Mouse (Mus musculus) hindbrain, embryonic 12.5 days (tissue): Measurements from ENCODE around the gene Tmprss11c. TPM values are rescaled to one million over a fixed set of nuclear protein-coding genes. Genes with fewer than 3 reads are reported as not detected.
"Not testable (repeated sequence)": the region's sequence is repeated elsewhere in the genome, so short reads cannot be mapped to it uniquely, and the experiment has no call there.

Experiments used
- ATAC-seq: fragments of 200-750 bp; cut with Nextera tagmentation; 2 replicates; pipeline ENCODE4 v1.8.0; 2017; ENCODE audit warnings: moderate TSS enrichment; ENCODE audit not compliant: low FRiP score
- H3K27ac ChIP-seq: fragments of 300-500 bp; sonication (generic); 2 replicates; pipeline ENCODE4 v1.5.1; 2016; ENCODE audit warnings: mild to moderate bottlenecking
- H3K27me3 ChIP-seq: fragments of 300-500 bp; sonication (generic); 2 replicates; pipeline ENCODE4 v1.6.1; 2016; ENCODE audit warnings: mild to moderate bottlenecking
- H3K36me3 ChIP-seq: fragments of 300-500 bp; sonication (generic); 2 replicates; pipeline ENCODE4 v1.6.1; 2016; ENCODE audit warnings: mild to moderate bottlenecking
- H3K4me1 ChIP-seq: fragments of 300-500 bp; sonication (generic); 2 replicates; pipeline ENCODE4 v1.6.1; 2016
- H3K4me2 ChIP-seq: fragments of 300-500 bp; sonication (generic); replicated peaks from 2 replicates; pipeline ENCODE4 v1.6.1; 2016; ENCODE audit warnings: mild to moderate bottlenecking
- H3K4me3 ChIP-seq: fragments of 300-500 bp; sonication (generic); 2 replicates; pipeline ENCODE4 v1.5.1; 2016; ENCODE audit warnings: mild to moderate bottlenecking
- H3K9ac ChIP-seq: fragments of 300-500 bp; sonication (generic); 2 replicates; pipeline ENCODE4 v1.6.1; 2016; ENCODE audit warnings: mild to moderate bottlenecking, moderate library complexity
- H3K9me3 ChIP-seq: fragments of 300-500 bp; sonication (generic); replicated peaks from 2 replicates; pipeline ENCODE4 v1.6.1; 2016; ENCODE audit warnings: mild to moderate bottlenecking
- WGBS: fragments of 180-500 bp; shearing (Covaris S2); methylation state at CpG from one replicate; pipeline ENCODE4 v1.1.7; 2016; 5-methylcytosine and 5-hydroxymethylcytosine counted together
- polyA plus RNA-seq: library from polyadenylated mRNA; unstranded; fragments of >200 nt; fragmentation: Nextera tagmentation; extraction: Ambion mirVana; gene quantifications from 2 replicates; pipeline ENCODE4 v1.2.1, GENCODE M21; 2016

Gene Tmprss11c
- polyA plus RNA-seq, result not detected in 2 replicates

DNA sequence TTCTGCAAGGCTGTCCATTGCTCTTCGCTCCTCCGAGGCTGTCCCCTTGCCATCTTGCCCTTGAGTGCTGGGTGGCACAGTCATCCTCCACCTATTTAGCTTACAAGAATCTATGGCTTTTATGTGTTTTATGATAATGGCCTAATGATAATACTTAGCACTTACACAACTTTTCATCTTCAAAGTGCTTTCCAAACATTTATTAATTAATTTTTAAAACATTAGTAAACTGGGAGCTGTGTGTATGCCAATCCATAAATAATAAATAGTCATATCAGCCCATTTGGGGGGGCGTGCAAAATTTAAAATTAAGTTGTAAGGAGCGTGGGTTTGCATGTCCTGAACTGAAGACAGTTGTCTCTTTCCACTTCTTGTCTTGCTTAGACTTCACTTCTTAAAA lies at the start of gene Tmprss11c:
Gene Tmprss11c (minus strand): TSS at position 101 of the 400 bp plus-strand sequence.
- Histone ChIP-seq H3K9me3 (no peaks in the 10 kb centered on the region; the same call in 1 of the 2 replicates), H3K4me1 (no peaks in the 10 kb centered on the region), H3K27ac (no peak within 1 kb of the TSS), H3K9ac (no peak within 1 kb of the TSS), H3K27me3 (no peaks in the 10 kb centered on the region), H3K36me3 (no peaks in the 10 kb centered on the region), H3K4me3 (no peak within 1 kb of the TSS), H3K4me2 (no peak within 1 kb of the TSS)
- 85% methylated on average over 4 of the region's 4 CpGs for WGBS
- ATAC-seq, result no peak

DNA sequence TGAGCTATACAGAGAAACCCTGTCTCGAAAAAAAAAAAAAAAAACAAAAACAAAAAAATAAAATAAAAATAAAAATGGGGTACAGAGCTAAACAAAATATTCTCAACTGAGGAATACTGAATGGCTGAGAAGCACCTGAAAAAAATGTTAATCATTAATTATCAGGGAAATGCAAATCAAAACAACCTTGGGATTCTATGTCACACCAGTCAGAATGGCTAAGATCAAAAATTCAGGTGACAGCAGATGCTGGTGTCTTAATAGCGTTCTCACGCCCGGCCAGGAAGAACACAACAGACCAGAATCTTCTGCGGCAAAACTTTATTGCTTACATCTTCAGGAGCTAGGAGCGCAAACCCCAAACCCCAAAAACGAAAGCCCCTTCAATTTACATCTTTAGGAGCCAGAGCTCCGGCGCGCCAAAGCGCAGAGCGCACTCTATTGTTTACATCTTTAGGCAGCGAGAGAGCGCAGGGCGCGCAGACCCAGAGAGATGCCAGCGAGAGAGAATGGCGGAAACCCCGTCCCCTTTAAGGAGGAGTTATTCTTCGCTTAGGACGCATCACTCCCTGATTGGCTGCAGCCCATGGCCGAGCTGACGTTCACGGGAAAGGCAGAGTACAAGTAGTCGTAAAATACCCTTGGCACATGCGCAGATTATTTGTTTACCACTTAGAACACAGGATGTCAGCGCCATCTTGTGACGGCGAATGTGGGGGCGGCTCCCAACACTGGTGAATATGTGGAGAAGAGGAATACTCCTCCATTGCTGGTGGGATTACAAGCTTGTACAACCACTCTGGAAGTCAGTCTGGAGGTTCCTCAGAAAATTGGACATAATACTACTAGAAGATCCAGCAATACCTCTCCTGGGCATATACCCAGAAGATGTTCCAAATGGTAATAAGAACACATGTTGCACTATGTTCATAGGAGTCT lies 29.2 kb upstream of the Tmprss11c start:
- H3K27ac ChIP-seq, H3K36me3 ChIP-seq, H3K9ac ChIP-seq, H3K27me3 ChIP-seq, H3K4me1 ChIP-seq, H3K9me3 ChIP-seq: not testable (repeated sequence)
- 61% methylated on average over 30 of the region's 30 CpGs for WGBS
- Histone ChIP-seq H3K4me3 (peak overlapping the region; percentile 33), H3K4me2 (peak overlapping the region; percentile 37)
- peak; percentile 89 for ATAC-seq

DNA sequence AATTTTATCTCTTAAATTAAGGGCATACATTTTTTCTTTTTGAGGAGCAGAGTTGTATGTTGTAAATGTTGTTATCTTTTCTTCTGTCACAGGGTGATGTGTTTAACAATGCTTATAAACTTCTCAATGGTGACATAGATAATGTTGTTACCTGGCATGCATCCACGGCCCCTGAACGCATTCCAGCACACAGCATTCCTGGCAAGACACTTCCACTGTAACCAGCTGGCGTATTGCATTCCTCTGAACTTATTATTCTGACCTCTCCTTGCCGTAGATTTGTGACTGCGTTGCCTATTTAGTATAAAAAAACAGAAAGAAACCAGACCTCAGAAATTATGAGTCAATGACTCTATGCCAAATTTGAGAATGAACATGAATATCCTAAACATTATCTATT lies 17.0 kb upstream of the Tmprss11c start:
- Histone ChIP-seq H3K4me1 (no peaks in the 10 kb centered on the region), H3K36me3 (no peaks in the 10 kb centered on the region), H3K4me3 (no peak overlapping the region), H3K27ac (no peak overlapping the region), H3K27me3 (no peaks in the 10 kb centered on the region), H3K9ac (no peak overlapping the region), H3K9me3 (no peaks in the 10 kb centered on the region), H3K4me2 (no peak overlapping the region)
- WGBS, result 88% methylated on average over 5 of the region's 5 CpGs
- ATAC-seq, result no peak

DNA sequence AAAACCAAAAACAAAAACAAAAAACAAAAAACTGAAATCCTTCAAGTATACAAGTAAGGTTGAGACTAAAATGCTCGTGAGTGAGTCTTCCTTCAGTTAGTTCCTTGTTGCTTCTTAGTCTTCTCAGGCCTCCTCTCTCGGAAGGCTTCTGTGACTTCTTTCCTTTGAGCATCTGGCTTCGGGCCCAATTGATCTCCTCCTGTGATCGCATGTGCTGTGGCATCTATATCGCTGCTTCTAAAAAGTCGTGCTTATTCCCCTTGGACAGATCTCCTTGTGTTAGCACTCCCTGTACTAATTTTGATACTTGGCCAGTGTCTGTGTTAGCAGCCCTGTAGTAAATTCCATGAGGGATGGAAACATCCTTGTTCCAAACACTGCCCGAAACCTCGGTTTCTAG lies 14.8 kb upstream of the Tmprss11c start:
- no peaks in the 10 kb centered on the region for H3K9me3 ChIP-seq
- 88% methylated on average over 8 of the region's 8 CpGs for WGBS
- H3K36me3 ChIP-seq, result no peaks in the 10 kb centered on the region
- no peak for ATAC-seq
- no peaks in the 10 kb centered on the region for H3K27me3 ChIP-seq
- no peak overlapping the region for H3K9ac ChIP-seq
- H3K4me1 ChIP-seq, result no peaks in the 10 kb centered on the region
- H3K4me3 ChIP-seq, result no peak overlapping the region
- no peak overlapping the region for H3K4me2 ChIP-seq
- H3K27ac ChIP-seq, result no peak overlapping the region

DNA sequence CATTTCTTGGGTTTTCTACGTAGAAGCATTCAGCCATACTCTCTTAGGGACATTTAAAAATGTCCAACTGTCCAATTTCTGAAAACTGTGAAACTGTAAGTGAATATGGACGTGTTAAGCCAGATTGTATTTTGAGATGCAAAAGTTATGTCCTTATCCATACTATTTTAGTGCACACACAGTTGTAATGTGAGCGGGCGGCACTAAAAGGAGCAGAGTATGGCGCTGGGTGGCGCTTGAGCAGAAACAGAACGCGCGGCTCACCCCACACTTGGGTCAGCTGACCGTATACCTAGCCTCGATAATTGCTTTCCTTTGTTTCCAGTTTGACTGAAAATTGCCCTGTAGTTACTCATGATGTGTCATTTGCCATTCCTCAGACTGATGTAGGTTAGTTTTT lies 42.5 kb downstream of the Tmprss11c start:
- Histone ChIP-seq H3K4me2 (no peak overlapping the region), H3K36me3 (no peaks in the 10 kb centered on the region), H3K9ac (no peak overlapping the region), H3K4me1 (no peaks in the 10 kb centered on the region), H3K9me3 (no peaks in the 10 kb centered on the region), H3K4me3 (no peak overlapping the region), H3K27me3 (no peaks in the 10 kb centered on the region), H3K27ac (no peak overlapping the region)
- 92% methylated on average over 11 of the region's 11 CpGs for WGBS
- ATAC-seq, result no peak

DNA sequence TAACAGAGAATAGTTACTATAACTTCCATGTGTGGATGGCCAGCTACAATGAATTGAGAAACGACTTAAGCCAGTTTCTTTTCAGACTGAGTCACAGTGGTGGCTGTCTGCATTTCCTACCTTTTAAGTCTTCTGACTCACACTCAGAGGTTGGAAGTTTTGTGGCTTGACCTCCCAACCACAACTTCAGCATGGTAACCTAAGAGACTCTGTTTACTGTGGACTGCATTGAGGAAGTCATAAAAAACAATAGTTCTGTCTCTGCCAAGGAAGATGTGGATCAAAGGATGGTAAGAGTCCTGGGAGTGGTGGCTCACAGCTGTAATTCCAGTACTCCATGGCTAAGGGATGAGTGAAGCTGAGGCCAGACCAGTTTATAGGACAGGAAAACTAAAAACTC lies 44.2 kb downstream of the Tmprss11c start:
- Histone ChIP-seq H3K9ac (no peak overlapping the region), H3K27me3 (no peaks in the 10 kb centered on the region), H3K4me1 (no peaks in the 10 kb centered on the region), H3K9me3 (no peaks in the 10 kb centered on the region), H3K36me3 (no peaks in the 10 kb centered on the region), H3K4me3 (no peak overlapping the region), H3K27ac (no peak overlapping the region), H3K4me2 (no peak overlapping the region)
- ATAC-seq, result no peak
- 78% methylated on average over 1 of the region's 1 CpGs for WGBS

DNA sequence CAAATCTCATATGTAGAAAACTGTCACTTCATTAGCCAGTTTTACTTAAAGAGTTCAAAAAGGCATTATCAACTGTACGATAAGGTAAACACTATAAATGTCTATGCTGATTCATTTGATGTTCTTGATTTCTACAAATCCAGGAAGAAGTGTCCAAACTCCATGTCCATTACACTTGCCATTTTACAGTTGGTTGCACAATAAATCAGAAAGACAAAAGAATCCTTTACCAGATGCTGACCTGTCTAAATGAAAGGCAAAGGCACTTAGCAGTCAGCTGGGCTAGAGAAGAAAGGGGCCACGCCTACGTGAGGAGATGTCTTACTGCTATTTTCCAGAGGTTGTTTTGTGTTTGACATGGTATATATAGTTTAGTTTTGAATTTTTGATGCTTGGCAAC lies 44.8 kb downstream of the Tmprss11c start:
- Histone ChIP-seq H3K4me3 (no peak overlapping the region), H3K9me3 (no peaks in the 10 kb centered on the region), H3K27ac (no peak overlapping the region), H3K27me3 (no peaks in the 10 kb centered on the region), H3K4me1 (no peaks in the 10 kb centered on the region), H3K36me3 (no peaks in the 10 kb centered on the region), H3K9ac (no peak overlapping the region), H3K4me2 (no peak overlapping the region)
- ATAC-seq, result no peak
- 86% methylated on average over 3 of the region's 3 CpGs for WGBS

DNA sequence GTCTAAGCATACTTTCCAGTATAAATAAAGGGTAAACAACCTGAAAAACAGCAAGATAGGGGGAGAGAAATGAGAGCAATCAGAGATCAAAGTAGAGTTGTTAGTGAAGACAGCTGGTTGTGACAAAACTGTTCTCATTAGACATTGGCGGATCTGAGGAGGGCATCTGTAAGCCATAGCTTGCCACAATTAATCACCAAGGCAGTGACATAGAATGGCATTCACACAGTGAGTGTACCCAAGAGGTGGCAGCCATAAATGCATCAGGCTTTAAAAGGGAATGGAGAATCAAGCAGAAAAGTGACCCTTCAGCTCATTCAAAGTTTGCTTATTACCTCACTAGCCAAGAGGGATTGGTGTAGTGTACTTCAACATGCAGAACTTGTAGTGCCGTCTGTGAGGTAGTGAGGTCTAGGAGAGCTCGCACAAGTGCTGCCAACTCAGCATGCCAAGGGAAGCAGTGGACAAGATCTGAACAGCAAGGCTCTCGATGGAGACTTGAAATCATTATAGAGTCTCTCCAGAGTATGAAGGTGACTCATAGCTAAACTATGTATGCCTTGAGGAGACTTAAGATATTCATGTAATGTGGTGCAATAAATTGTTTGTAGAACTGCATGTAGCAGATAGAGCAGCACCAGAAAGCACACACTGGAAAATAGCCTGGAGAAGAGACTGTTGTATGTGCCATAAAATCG lies 61.8 kb downstream of the Tmprss11c start:
- H3K9ac ChIP-seq, result no peak overlapping the region
- ATAC-seq, result no peak
- H3K27me3 ChIP-seq, result no peaks in the 10 kb centered on the region
- no peak overlapping the region for H3K4me2 ChIP-seq
- 90% methylated on average over 5 of the region's 5 CpGs for WGBS
- H3K4me3 ChIP-seq, result no peak overlapping the region
- no peaks in the 10 kb centered on the region for H3K36me3 ChIP-seq
- no peak overlapping the region for H3K27ac ChIP-seq
- no peaks in the 10 kb centered on the region for H3K9me3 ChIP-seq
- H3K4me1 ChIP-seq, result no peaks in the 10 kb centered on the region

DNA sequence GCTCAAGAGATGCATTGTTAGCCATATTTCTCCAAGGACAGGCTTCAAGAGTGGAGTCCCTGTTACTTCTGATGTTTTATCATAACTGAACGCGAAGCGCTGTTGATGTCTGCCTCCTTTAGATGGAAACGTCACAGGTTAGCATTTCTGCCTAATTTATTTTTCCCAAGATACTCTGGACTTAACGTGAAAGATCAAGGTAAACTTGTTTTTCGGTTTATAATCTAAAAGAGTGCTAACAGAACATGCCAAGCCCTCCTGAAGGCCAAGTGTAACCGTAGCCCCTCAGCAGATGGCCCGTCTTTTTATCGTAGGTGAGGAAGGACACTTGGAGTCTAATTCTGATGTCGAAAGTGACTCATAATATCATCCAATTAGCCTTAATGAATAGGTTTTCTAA lies 91.3 kb downstream of the Tmprss11c start, which contains the start of gene Gnrhr:
Gene Gnrhr (minus strand): TSS at position 101 of the 400 bp plus-strand sequence.
- H3K27ac ChIP-seq, result no peak within 1 kb of the TSS
- ATAC-seq, result no peak
- no peak within 1 kb of the TSS for H3K9ac ChIP-seq
- H3K36me3 ChIP-seq, result no peaks in the 10 kb centered on the region
- 94% methylated on average over 10 of the region's 10 CpGs for WGBS
- H3K4me2 ChIP-seq, result no peak within 1 kb of the TSS
- H3K4me1 ChIP-seq, result no peaks in the 10 kb centered on the region
- no peak within 1 kb of the TSS for H3K4me3 ChIP-seq
- no peaks in the 10 kb centered on the region for H3K9me3 ChIP-seq
- H3K27me3 ChIP-seq, result no peaks in the 10 kb centered on the region

DNA sequence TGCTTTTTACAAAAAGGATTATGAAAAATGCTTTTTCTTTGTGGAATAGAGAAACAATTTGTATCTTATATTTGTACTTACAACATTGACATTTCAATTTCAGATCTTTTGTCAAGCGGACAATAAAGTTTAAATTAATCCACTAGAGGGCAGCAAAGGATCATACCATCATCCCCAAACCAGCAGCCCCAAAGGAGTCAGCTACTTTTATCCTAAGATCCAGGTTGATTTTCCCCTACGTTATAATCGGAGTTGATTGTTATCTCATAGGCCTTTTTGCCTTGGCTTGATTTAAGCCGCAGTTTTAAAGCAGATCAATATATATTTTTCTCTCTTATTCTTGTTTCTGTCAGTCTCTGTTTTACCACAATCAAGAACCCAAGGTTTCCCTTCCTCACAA lies 97.8 kb downstream of the Tmprss11c start:
- H3K4me1 ChIP-seq, result no peaks in the 10 kb centered on the region
- no peak overlapping the region for H3K27ac ChIP-seq
- H3K9me3 ChIP-seq, result no peaks in the 10 kb centered on the region
- 20% methylated on average over 4 of the region's 4 CpGs for WGBS
- H3K4me2 ChIP-seq, result no peak overlapping the region
- H3K36me3 ChIP-seq, result no peaks in the 10 kb centered on the region
- no peaks in the 10 kb centered on the region for H3K27me3 ChIP-seq
- no peak overlapping the region for H3K9ac ChIP-seq
- ATAC-seq, result peak; percentile 71; the same call in 1 of the 2 replicates
- H3K4me3 ChIP-seq, result no peak overlapping the region

DNA sequence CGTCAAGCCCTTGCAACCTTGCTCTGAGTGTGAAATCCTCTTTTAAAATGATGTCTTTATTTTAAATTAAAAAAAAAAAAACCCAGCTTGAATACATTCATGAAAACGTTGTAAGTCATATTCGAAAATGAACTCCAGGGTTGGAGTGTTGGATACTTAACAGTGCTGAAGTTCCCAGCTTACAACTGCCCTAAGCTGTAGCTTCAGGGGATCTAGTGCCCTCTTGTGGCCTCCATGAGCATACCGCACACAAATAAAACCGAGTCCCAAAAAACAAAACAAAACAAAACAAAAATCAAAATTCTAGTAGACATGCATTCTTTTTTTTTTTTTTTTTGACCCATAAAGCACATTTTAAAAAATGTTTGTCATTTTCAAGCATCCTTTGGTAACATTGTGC lies 98.3 kb downstream of the Tmprss11c start:
- Histone ChIP-seq H3K4me3 (no peak overlapping the region), H3K27ac (no peak overlapping the region), H3K4me2 (no peak overlapping the region), H3K9ac (no peak overlapping the region), H3K4me1 (no peaks in the 10 kb centered on the region), H3K9me3 (no peaks in the 10 kb centered on the region), H3K36me3 (no peaks in the 10 kb centered on the region), H3K27me3 (no peaks in the 10 kb centered on the region)
- 25% methylated on average over 5 of the region's 5 CpGs for WGBS
- no peak for ATAC-seq

DNA sequence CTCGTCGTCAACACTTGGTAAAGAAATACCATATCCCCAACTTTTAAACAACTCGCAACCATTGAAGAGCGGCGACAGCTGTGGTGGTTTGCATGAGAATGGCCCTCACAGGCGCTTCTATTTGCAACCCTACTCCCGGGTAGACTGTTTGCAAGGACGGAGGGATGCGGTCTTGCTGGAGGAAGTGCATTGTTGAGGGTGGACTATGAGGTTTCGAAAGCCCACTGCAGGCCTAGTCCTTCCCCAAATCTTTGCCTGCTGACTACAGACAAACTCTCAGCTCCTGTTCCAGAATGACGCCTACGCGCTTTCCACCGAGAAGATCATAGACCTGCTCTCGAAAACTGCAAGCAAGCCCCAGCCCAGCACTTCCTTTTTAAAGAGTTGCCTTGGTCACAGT lies 98.8 kb downstream of the Tmprss11c start:
- Histone ChIP-seq H3K4me1 (no peaks in the 10 kb centered on the region), H3K27ac (no peak overlapping the region), H3K36me3 (no peaks in the 10 kb centered on the region), H3K27me3 (no peaks in the 10 kb centered on the region), H3K4me3 (no peak overlapping the region), H3K4me2 (no peak overlapping the region), H3K9me3 (no peaks in the 10 kb centered on the region), H3K9ac (no peak overlapping the region)
- 42% methylated on average over 15 of the region's 15 CpGs for WGBS
- ATAC-seq, result no peak
